Mouse (Mus musculus): ENCODE results near the gene C77080. TPM values are rescaled to one million over a fixed set of nuclear protein-coding genes. Genes with fewer than 3 reads are reported as not detected.
"Not testable (repeated sequence)": the region's sequence is repeated elsewhere in the genome, so short reads cannot be mapped to it uniquely, and the experiment has no call there.

C77080 gene
- polyA plus RNA-seq, 1 experiment from 2014 or later, result 1.4 TPM

DNA sequence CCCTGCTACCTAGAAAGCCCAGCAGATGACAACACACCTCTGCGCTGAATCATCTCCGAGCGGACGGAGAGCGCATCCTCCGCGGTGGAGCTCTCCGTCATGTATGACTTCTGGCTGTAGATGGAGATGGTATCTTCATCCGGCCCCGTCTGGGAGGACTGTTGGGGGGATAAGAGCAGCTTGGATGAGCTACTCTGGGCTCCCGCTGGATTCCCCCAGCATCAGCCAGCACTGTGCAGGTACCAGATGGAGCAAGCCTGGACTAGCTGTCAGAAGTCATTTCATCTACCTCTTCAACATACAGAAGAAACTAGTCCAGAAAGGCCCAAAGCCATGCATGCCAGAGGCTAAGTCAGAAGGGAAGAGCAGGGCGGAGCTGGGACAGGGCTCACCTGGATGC lies 35.9 kb downstream of the C77080 start:
- no peak overlapping the region for H3K27ac ChIP-seq
- H3K4me1 ChIP-seq (replicated peaks), result peaks cover 42% of the 10 kb centered on the region
- ATAC-seq (replicated peaks; ENCODE audit: insufficient number of reproducible peaks, insufficient read depth, low FRiP score, low read depth), result no peak
- 93% methylated on average over 12 of the region's 12 CpGs for WGBS
- H3K9me3 ChIP-seq (replicated peaks), result no peaks in the 10 kb centered on the region
- H3K27me3 ChIP-seq, result peaks cover 86% of the 10 kb centered on the region
- H3K9ac ChIP-seq, result no peak overlapping the region
- no peak overlapping the region for H3K4me3 ChIP-seq
- H3K36me3 ChIP-seq, result no peaks in the 10 kb centered on the region
- H3K4me2 ChIP-seq, result no peak overlapping the region

DNA sequence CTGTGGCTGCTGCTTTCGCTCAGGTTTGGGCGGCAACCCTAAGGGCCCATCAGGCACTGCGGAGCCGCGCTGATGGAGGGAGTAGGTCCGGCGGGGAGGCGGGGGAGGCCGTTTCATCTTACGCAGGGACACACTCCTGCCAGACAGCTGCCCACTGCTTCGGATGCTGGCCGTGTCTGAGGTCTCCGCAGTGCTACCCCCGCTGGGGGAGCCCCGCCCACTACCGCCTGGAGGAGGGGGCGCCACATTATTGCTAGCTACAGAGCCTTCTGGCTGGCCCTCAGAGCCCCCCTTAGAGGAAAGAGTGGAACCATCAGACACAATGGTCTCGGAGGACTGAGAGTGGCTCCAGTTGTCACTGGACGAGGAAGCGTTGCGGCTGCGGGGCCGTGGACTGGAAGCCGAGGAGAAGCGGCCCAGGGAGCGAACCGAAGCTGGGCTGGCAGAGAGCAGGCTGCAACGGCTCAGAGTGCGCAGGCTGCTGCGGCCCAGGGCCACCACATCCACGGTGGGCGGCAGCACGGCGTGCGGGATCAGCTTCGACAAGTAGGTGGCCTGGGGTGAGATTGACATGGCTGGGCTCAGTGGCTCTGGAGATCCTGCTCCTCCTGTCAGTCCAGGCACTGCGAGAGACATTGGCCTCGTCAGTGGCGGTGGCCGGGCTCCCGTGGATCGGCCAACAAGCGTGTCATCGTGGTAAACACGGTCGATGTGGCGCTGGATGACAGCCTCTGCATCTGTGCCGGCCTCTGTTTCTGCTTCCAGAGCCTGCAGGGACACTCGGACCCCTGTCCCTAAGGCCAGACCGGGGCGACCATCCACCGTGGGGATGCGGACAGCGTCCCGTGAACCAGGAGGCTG lies 37.6 kb downstream of the C77080 start:
- Histone ChIP-seq H3K36me3 (peaks cover 7% of the 10 kb centered on the region), H3K9ac (peak overlapping the region; percentile 29), H3K4me2 (peak overlapping the region; percentile 78), H3K9me3 (replicated peaks) (no peaks in the 10 kb centered on the region), H3K27ac (no peak overlapping the region), H3K27me3 (peaks cover 71% of the 10 kb centered on the region), H3K4me3 (peak overlapping the region; percentile 46), H3K4me1 (replicated peaks) (peaks cover 42% of the 10 kb centered on the region)
- WGBS, result 31% methylated on average over 55 of the region's 55 CpGs
- ATAC-seq (replicated peaks; ENCODE audit: insufficient number of reproducible peaks, insufficient read depth, low FRiP score, low read depth), result no peak

DNA sequence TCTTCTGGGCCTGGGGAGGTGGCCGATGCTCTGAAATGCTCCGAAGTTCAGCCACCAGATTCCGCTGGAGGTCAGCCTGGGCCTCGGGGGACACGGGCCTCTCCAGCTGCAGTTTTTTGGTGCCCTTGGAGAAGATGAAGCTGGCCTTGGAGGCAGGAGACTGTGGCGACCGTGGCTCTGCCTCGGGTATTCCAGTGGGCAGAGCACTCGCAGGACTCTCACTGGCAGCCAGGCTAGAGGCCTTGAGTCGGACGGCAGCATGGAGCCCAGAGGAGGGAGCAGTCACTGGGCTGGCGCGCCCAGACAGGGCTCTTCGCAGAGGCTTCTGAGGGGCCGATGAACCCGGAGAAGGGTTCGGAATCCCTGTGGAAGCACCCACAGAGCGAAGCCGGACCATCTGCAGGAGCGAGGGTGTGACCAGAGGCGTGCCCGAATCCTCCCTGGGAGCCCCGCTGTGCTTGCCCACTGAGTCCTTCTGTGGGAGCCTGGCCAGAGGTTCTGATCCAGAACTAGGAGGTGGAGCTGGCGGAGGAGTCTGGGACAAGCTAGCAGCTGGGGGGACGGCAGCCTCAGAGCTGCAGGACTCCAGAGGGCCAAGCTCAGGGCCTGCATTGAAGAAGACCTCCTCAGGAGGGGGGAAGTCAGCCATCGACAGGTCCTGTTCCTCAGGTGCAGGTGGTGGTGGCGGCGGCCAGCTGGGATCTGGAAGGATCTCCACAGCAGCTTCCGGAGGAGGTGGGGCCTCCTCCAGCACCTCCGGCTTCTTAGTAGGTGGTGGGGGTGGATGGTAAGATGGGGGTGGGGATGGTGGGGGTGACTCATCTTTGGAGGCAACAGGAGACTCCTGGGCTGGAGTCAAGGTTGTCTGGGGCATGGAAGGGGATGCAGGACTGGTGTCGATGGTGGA lies 38.9 kb downstream of the C77080 start:
- peaks cover 21% of the 10 kb centered on the region for H3K36me3 ChIP-seq
- peaks cover 31% of the 10 kb centered on the region for H3K4me1 ChIP-seq (replicated peaks)
- no peak for ATAC-seq (replicated peaks; ENCODE audit: insufficient number of reproducible peaks, insufficient read depth, low FRiP score, low read depth)
- WGBS, result 49% methylated on average over 31 of the region's 31 CpGs
- H3K9me3 ChIP-seq (replicated peaks), result no peaks in the 10 kb centered on the region
- H3K4me2 ChIP-seq, result no peak overlapping the region
- no peak overlapping the region for H3K27ac ChIP-seq
- peaks cover 58% of the 10 kb centered on the region for H3K27me3 ChIP-seq
- H3K4me3 ChIP-seq, result no peak overlapping the region
- no peak overlapping the region for H3K9ac ChIP-seq

DNA sequence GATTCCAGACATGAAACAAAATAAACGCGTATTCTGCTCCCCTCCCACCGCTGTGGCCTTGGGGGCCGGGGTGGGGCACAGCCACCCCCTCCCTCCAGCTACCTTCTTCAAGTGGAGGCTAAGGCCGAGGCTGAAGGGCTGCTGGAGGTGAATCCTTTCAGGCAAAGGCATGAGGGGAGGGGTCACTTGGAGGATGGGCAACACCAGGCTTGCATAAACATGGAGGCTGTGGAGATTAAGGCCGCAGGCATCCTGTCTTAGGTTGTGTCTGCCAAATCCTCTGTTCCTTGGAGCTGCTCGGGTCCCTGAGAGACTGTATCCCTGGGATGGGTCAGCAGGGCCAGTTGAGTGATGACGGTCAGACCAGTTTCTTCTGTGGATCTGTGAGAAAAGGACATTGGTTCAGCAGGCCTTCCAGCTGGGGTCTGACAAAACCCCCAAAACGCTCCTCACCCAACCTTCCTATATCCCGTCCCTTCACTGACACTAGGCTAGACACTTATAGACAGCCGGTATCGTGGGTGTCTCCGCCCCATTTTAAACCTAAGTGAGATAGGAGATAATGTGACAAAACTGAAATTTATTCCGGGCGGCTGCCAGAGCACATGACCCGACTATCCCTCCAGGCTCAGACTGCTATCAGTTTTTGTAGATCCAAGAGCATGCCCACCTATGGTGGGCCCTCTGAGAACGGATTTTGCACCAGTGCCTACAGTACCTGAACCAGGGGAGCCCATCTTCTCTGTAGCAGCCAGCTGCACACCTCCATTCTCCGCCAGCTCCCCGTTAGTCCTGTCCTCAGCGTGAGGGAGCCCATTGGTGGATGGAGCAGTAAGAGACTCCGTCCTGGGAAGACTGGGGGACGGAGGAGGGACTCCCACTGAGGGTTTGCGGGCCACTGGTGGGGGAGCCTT lies 39.9 kb downstream of the C77080 start:
- H3K4me2 ChIP-seq, result no peak overlapping the region
- H3K27me3 ChIP-seq, result peaks cover 54% of the 10 kb centered on the region
- H3K4me3 ChIP-seq, result no peak overlapping the region
- no peak overlapping the region for H3K27ac ChIP-seq
- H3K9ac ChIP-seq, result no peak overlapping the region
- H3K4me1 ChIP-seq (replicated peaks), result peaks cover 22% of the 10 kb centered on the region
- no peak for ATAC-seq (replicated peaks; ENCODE audit: insufficient number of reproducible peaks, insufficient read depth, low FRiP score, low read depth)
- no peaks in the 10 kb centered on the region for H3K9me3 ChIP-seq (replicated peaks)
- H3K36me3 ChIP-seq, result peaks cover 30% of the 10 kb centered on the region
- 61% methylated on average over 23 of the region's 23 CpGs for WGBS

DNA sequence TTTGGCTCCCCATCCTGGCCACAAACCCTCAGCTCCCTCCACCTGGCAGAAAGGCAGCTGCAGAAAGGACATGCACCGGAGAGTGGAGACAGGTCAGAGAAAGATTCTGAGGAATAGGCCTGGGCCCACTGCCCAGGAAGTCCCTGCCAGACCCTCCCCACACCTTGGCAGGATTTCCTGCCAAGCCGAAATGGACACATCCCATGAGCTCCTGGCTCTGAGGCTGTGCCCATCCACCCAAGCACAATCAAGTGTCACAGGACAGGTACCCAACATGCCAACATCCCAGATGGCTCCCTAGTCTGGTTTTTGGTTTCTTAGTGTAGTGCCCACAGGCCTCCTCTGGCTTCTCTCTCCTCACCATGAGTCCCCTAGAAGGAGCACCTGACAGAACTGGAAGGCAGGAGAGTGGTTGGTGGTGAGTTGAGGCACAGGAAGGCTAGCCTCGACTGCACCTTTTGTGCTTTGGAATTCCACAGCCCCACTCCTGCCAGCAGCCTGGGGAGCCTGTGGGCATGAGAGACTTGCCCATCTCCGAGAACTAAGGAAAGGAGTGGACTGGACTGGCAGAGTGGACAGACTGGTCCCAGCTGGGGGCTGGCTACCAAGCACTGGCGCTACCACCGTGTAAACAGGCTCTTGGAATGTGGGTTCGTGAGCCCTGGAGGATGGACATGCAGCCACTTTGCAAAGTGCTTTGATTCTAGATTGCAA lies 40.7 kb downstream of the C77080 start:
- H3K36me3 ChIP-seq, result peaks cover 36% of the 10 kb centered on the region
- H3K9me3 ChIP-seq (replicated peaks), result no peaks in the 10 kb centered on the region
- no peak overlapping the region for H3K9ac ChIP-seq
- WGBS, result 67% methylated on average over 7 of the region's 7 CpGs
- H3K27ac ChIP-seq, result no peak overlapping the region
- no peak for ATAC-seq (replicated peaks; ENCODE audit: insufficient number of reproducible peaks, insufficient read depth, low FRiP score, low read depth)
- peaks cover 19% of the 10 kb centered on the region for H3K4me1 ChIP-seq (replicated peaks)
- H3K27me3 ChIP-seq, result peaks cover 46% of the 10 kb centered on the region
- H3K4me2 ChIP-seq, result no peak overlapping the region
- no peak overlapping the region for H3K4me3 ChIP-seq

DNA sequence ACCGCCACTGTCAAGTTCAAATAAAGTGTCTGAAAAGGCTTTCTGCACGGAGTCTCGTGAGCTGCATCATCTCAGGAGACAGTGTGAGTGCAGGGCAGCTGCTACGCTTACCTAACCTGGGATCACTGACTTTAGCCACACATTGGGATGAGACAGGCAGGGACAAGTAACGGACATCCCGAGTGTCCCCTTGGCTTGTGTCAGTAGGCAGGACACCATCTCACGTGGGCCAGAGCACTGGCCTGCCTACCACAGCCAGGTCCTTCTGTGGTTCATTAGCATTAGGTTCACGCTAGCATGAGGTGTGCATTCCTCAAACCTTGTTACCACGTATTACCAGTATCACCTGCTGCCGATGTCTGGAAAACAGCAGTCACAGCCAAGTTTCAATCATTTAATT lies 42.0 kb downstream of the C77080 start:
- Histone ChIP-seq H3K9ac (no peak overlapping the region), H3K36me3 (peaks cover 46% of the 10 kb centered on the region), H3K4me1 (replicated peaks) (peaks cover 18% of the 10 kb centered on the region), H3K27me3 (peaks cover 34% of the 10 kb centered on the region), H3K9me3 (replicated peaks) (no peaks in the 10 kb centered on the region), H3K4me2 (no peak overlapping the region), H3K27ac (no peak overlapping the region), H3K4me3 (no peak overlapping the region)
- no peak for ATAC-seq (replicated peaks; ENCODE audit: insufficient number of reproducible peaks, insufficient read depth, low FRiP score, low read depth)
- 83% methylated on average over 10 of the region's 10 CpGs for WGBS

DNA sequence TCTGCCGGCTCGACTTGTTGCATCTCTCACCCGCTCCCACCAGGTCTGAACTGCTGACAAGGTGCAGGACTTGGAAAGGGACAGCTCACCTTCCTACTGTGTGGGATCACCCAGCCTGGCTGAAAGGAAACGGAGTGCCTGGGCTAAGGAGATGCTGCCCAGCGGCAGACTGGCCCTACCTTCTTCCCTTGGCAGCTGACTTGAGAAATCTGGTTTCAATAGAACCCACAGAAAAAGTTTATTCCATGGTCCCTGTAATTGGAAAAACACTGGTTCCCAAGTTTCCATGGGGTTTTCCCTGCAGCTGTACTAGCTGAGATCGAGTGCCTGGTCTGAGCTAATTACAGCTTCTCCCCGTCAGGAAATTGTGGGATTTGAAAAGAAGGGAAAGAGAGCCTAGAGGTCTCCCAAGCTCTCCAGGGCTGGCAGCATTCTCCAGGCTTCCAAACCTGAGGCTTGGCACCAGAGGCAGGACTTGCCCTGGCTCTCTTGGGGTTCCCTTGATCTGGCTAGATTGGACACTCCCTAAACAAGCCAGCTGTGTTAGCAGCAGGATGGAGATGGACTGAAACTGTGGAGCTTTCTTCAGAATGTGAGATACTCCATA lies 42.5 kb downstream of the C77080 start:
- peaks cover 46% of the 10 kb centered on the region for H3K36me3 ChIP-seq
- no peak for ATAC-seq (replicated peaks; ENCODE audit: insufficient number of reproducible peaks, insufficient read depth, low FRiP score, low read depth)
- H3K4me2 ChIP-seq, result no peak overlapping the region
- peaks cover 29% of the 10 kb centered on the region for H3K27me3 ChIP-seq
- H3K4me3 ChIP-seq, result no peak overlapping the region
- H3K9me3 ChIP-seq (replicated peaks), result no peaks in the 10 kb centered on the region
- 75% methylated on average over 7 of the region's 7 CpGs for WGBS
- H3K4me1 ChIP-seq (replicated peaks), result peaks cover 13% of the 10 kb centered on the region
- no peak overlapping the region for H3K27ac ChIP-seq
- H3K9ac ChIP-seq, result no peak overlapping the region

DNA sequence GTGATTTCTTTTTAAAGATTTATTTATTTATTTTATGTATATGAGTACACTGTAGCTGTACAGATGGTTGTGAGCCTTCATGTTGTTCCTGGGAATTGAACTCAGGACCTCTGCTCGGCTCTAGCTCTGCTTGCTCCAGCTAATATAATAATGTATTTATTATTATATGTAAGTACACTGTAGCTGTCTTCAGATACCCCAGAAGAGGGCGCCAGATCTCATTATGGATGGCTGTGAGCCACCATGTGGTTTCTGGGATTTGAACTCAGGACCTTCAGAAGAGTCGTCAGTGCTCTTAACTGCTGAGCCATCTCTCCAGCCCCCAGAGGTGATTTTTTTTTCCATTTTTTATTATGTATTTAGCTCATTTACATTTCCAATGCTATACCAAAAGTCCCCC lies 48.7 kb downstream of the C77080 start:
- H3K27ac ChIP-seq; H3K4me1 ChIP-seq (replicated peaks); H3K27me3 ChIP-seq; H3K4me2 ChIP-seq; H3K9ac ChIP-seq; H3K9me3 ChIP-seq (replicated peaks); ATAC-seq (replicated peaks; ENCODE audit: insufficient number of reproducible peaks, insufficient read depth, low FRiP score, low read depth); H3K4me3 ChIP-seq: not testable (repeated sequence)
- H3K36me3 ChIP-seq, result peaks cover 72% of the 10 kb centered on the region
- WGBS, result 72% methylated on average over 3 of the region's 3 CpGs

DNA sequence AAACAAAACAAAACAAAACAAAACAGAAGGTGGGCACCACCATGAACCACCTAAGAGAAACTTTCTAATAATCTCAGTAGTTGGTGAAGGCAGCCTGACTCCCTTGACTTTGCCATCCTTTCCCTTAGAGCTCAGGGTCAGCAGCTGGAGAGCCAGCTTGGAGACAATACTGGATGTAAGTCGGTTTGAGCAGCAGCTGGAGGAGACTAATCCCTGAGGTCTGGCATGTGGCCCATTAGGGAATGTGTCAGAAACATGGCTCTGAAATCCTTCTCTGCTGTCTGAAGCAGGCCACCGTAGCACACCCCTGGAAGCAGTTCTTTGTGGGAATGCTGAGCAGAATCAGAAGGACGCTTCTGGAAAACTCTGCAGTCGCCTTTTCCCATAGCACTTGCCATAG lies 49.7 kb downstream of the C77080 start:
- H3K36me3 ChIP-seq, result peaks cover 70% of the 10 kb centered on the region
- H3K27ac ChIP-seq, result no peak overlapping the region
- no peak for ATAC-seq (replicated peaks; ENCODE audit: insufficient number of reproducible peaks, insufficient read depth, low FRiP score, low read depth)
- H3K4me1 ChIP-seq (replicated peaks), result no peaks in the 10 kb centered on the region
- H3K9me3 ChIP-seq (replicated peaks), result no peaks in the 10 kb centered on the region
- H3K4me2 ChIP-seq, result no peak overlapping the region
- no peak overlapping the region for H3K9ac ChIP-seq
- WGBS, result 64% methylated on average over 4 of the region's 4 CpGs
- H3K27me3 ChIP-seq, result no peaks in the 10 kb centered on the region
- no peak overlapping the region for H3K4me3 ChIP-seq

DNA sequence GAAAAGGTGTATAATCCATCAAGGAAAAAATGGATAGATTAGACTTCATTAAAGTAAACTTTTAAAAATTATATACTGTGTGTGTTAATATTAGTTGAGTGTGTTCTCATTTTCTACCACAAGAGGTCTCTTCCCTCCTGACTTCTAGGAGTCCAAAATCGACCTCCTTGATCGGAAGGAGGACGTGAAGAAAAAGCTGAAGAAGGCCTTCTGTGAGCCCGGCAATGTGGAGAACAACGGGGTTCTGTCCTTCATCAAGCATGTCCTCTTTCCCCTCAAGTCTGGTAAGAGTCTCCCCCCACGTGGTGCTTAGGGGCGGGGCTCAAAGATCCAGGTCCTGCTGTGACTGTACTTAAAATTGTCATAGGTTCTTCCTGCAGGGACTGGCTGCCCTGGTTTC lies 51.7 kb downstream of the C77080 start:
- WGBS, result 71% methylated on average over 7 of the region's 7 CpGs
- no peaks in the 10 kb centered on the region for H3K27me3 ChIP-seq
- no peak overlapping the region for H3K9ac ChIP-seq
- no peak for ATAC-seq (replicated peaks; ENCODE audit: insufficient number of reproducible peaks, insufficient read depth, low FRiP score, low read depth)
- no peak overlapping the region for H3K4me2 ChIP-seq
- H3K36me3 ChIP-seq, result peaks cover 68% of the 10 kb centered on the region
- no peaks in the 10 kb centered on the region for H3K4me1 ChIP-seq (replicated peaks)
- H3K4me3 ChIP-seq, result no peak overlapping the region
- H3K27ac ChIP-seq, result no peak overlapping the region
- no peaks in the 10 kb centered on the region for H3K9me3 ChIP-seq (replicated peaks)
